Mouse (Mus musculus): ENCODE measurements around the gene Gm17174.
"Not testable (repeated sequence)": the region's sequence is repeated elsewhere in the genome, so short reads cannot be mapped to it uniquely, and the experiment has no call there.

Gm17174 gene

GRCm38 (mm10) chr14:51592039-51592438 lies at the start of gene Gm17174:
Gene Gm17174 (minus strand): TSS chr14:51592139.
- in situ Hi-C loops (cut with MboI, MseI) = not testable (repeated sequence)

GRCm38 (mm10) chr14:51635566-51635965 lies 43.6 kb upstream of the Gm17174 start, which contains the start of gene Gm4181:
Gene Gm4181 (minus strand): TSS chr14:51635666.
- in situ Hi-C loops (cut with MboI, MseI) = not testable (repeated sequence)

- in situ Hi-C loops (cut with MboI, MseI) = not testable (repeated sequence)
Observed at GRCm38 (mm10) chr14:51632426-51632825, 40.5 kb upstream of the Gm17174 start.

- in situ Hi-C loops (cut with MboI, MseI) = no loop called here
Observed at GRCm38 (mm10) chr14:51611210-51611609, 19.3 kb upstream of the Gm17174 start, which contains the start of gene Gm17078. Gene Gm17078 (minus strand): TSS chr14:51611310.

GRCm38 (mm10) chr14:51573963-51574362 lies 18.0 kb downstream of the Gm17174 start, which contains the start of gene Gm17175:
Gene Gm17175 (minus strand): TSS chr14:51574063.
- in situ Hi-C loops (cut with MboI, MseI) = not testable (repeated sequence)

- in situ Hi-C loops (cut with MboI, MseI) = no loop called here
Observed at GRCm38 (mm10) chr14:51552490-51552889, 39.4 kb downstream of the Gm17174 start, which contains the start of gene Gm5622. Gene Gm5622 (plus strand): TSS chr14:51552790.
